Comparison of ENCODE assay signal across 10 mouse cellular contexts in the genomic region with DNA sequence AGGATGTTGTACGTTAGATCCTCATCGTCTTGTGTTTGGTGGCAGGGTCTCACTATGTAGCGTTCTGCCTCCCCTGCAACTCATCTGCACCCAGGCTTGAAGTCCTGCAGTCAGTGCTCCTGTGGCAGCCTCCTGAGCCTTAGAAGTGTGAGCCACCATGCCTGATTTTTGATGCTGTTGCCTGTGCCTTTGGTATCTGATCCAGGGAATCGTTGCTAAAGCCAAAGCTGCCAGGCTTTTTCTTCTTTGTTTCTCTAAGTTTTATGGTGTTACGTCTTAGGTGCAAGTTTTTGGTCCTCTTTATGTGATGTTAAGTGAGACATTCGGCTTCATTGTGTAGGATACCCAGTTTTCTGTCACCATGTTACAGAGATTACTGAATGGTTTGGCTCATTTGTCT. TPM values are rescaled to one million over a fixed set of nuclear protein-coding genes. Genes with fewer than 3 reads are reported as not detected.
DNase-seq lines count a peak whose midpoint lies in the region; ATAC-seq lines count a peak whose summit lies in the region.
"Had no signal": no experiment of that assay in that cellular context is flagged by ENCODE, and none has a peak within 500 bp of the region (broad histone marks: within the 10 kb centered on the region; RNA-seq: fewer than 3 reads in every experiment).

No protein-coding gene starts in this region.

- H3K4me3 ChIP-seq in heart, embryonic 15.5 days, result no peak overlapping the region
- H3K4me3 ChIP-seq in lung, embryonic 16.5 days (ENCODE audit: low read length), result peak overlapping the region; percentile 12; the same call in 1 of the 2 replicates
- H3K4me3 ChIP-seq in liver, embryonic 12.5 days, result peak overlapping the region; percentile 98

- peaks cover 26% of the 10 kb centered on the region for H3K4me1 ChIP-seq in heart, embryonic 15.5 days (replicated peaks)
- peaks cover 21% of the 10 kb centered on the region for H3K4me1 ChIP-seq in lung, embryonic 16.5 days (replicated peaks; ENCODE audit: control insufficient read depth, insufficient read depth, low read length)
- peaks cover 52% of the 10 kb centered on the region for H3K4me1 ChIP-seq in liver, embryonic 12.5 days

- intact Hi-C loops in heart, postnatal 25 days (cut with DNase I), result loop anchor here (1.0 kb wide), 1 partner anchor 467 kb away; no protein-coding TSS in a partner anchor

- H3K4me2 ChIP-seq in heart, embryonic 15.5 days, result peak overlapping the region; percentile 34; the same call in 1 of the 2 replicates
- H3K4me2 ChIP-seq in lung, embryonic 16.5 days (ENCODE audit: low read depth, low read length), result peak overlapping the region; percentile 17; the same call in 1 of the 2 replicates
- H3K4me2 ChIP-seq in liver, embryonic 12.5 days, result peak overlapping the region; percentile 74

- DNase-seq in heart, postnatal 25 days (ENCODE audit: low spot score), result no peak
- DNase-seq in lung, postnatal 36 days, result no peak
- DNase-seq in MEL-GATA-1-ER (ENCODE audit: extremely low read depth, low read depth), result peak; percentile 13
- no peak for DNase-seq in frontal cortex, postnatal 25 days (ENCODE audit: low spot score in 2 of 2)
- DNase-seq: kidney, adult 8-10 months; right cerebral cortex, postnatal 4 days had no signal

- no peak for ATAC-seq in heart, embryonic 15.5 days (replicated peaks; ENCODE audit: insufficient number of reproducible peaks, insufficient read depth, low FRiP score, low read depth)
- no peak for ATAC-seq in lung, embryonic 16.5 days (ENCODE audit: low read depth)
- no peak for ATAC-seq in liver, embryonic 12.5 days
- no peak for ATAC-seq in frontal cortex, adult (ENCODE audit: low TSS enrichment)

- no peaks in the 10 kb centered on the region for H3K36me3 ChIP-seq in heart, embryonic 15.5 days
- no peaks in the 10 kb centered on the region for H3K36me3 ChIP-seq in lung, embryonic 16.5 days (ENCODE audit: control insufficient read depth, insufficient read depth, low read length)
- peaks cover 54% of the 10 kb centered on the region for H3K36me3 ChIP-seq in liver, embryonic 12.5 days

- no peaks in the 10 kb centered on the region for H3K27me3 ChIP-seq in heart, embryonic 15.5 days
- H3K27me3 ChIP-seq in lung, embryonic 16.5 days (ENCODE audit: control insufficient read depth, insufficient read depth, low read depth, low read length), result no peaks in the 10 kb centered on the region
- H3K27me3 ChIP-seq in liver, embryonic 12.5 days (replicated peaks), result no peaks in the 10 kb centered on the region

- 0 out of 2 replicates have a peak overlapping the region, but pooled peaks have one; percentile 9 for H3K9ac ChIP-seq in heart, embryonic 15.5 days
- H3K9ac ChIP-seq in lung, embryonic 16.5 days (ENCODE audit: low read length), result 0 out of 2 replicates have a peak overlapping the region, but pooled peaks have one; percentile 28
- H3K9ac ChIP-seq in liver, embryonic 12.5 days, result peak overlapping the region; percentile 97

- WGBS in heart, embryonic 15.5 days, result 80% methylated on average over 6 of the region's 6 CpGs
- WGBS in lung, embryonic 16.5 days, result 78% methylated on average over 6 of the region's 6 CpGs
- 84% methylated on average over 6 of the region's 6 CpGs for WGBS in liver, embryonic 12.5 days (ENCODE audit: insufficient replicate concordance)

- no peaks in the 10 kb centered on the region for H3K9me3 ChIP-seq in heart, embryonic 15.5 days (replicated peaks)
- H3K9me3 ChIP-seq in lung, embryonic 16.5 days (ENCODE audit: control insufficient read depth, low read length), result no peaks in the 10 kb centered on the region
- H3K9me3 ChIP-seq in liver, embryonic 12.5 days (replicated peaks), result no peaks in the 10 kb centered on the region

- no peak overlapping the region for H3K27ac ChIP-seq in heart, embryonic 15.5 days
- no peak overlapping the region for H3K27ac ChIP-seq in lung, embryonic 16.5 days (ENCODE audit: low read length)
- no peak overlapping the region for H3K27ac ChIP-seq in liver, embryonic 12.5 days

RNA-seq across cellular contexts. Expression of a gene that starts 2.6 kb away (rescaled TPM):
- 39.6 and 45.4 TPM in 2 replicates for polyA plus RNA-seq in heart, embryonic 15.5 days (2015; fragmentation: Nextera tagmentation; extraction: Ambion mirVana)
- total RNA-seq in heart, postnatal 25 days (2021), result under 1 TPM; 0.88 to 0.95 TPM
- polyA plus RNA-seq in lung, embryonic 16.5 days (2015; fragmentation: Nextera tagmentation; extraction: Ambion mirVana), result 64.5 and 73.1 TPM in 2 replicates
- polyA plus RNA-seq in liver, embryonic 12.5 days (2016; fragmentation: Nextera tagmentation; extraction: Ambion mirVana), result 69.1 and 69.8 TPM in 2 replicates

RNA-seq across cellular contexts. Expression of a gene that starts 41.2 kb away (rescaled TPM):
- 66.5 and 66.6 TPM in 2 replicates for polyA plus RNA-seq in heart, embryonic 15.5 days (2015; fragmentation: Nextera tagmentation; extraction: Ambion mirVana)
- total RNA-seq in heart, postnatal 25 days (2021), result 10 to 100 TPM; 66.3 to 69.6 TPM
- 39.2 and 42.0 TPM in 2 replicates for polyA plus RNA-seq in lung, embryonic 16.5 days (2015; fragmentation: Nextera tagmentation; extraction: Ambion mirVana)
- polyA plus RNA-seq in liver, embryonic 12.5 days (2016; fragmentation: Nextera tagmentation; extraction: Ambion mirVana), result 47.6 and 54.2 TPM in 2 replicates

RNA-seq across cellular contexts. Expression of a gene that starts 55.8 kb away (rescaled TPM):
- 13.0 and 13.8 TPM in 2 replicates for polyA plus RNA-seq in heart, embryonic 15.5 days (2015; fragmentation: Nextera tagmentation; extraction: Ambion mirVana)
- total RNA-seq in heart, postnatal 25 days (2021), result 1 to 10 TPM; 3.8 to 4.8 TPM
- polyA plus RNA-seq in lung, embryonic 16.5 days (2015; fragmentation: Nextera tagmentation; extraction: Ambion mirVana), result 38.3 and 40.2 TPM in 2 replicates
- polyA plus RNA-seq in liver, embryonic 12.5 days (2016; fragmentation: Nextera tagmentation; extraction: Ambion mirVana), result 38.9 and 39.8 TPM in 2 replicates

Comparison
In these comparisons a context has a peak if more than half of its experiments do, and no peak if none do; other contexts are left out.
1. H3K4me2 ChIP-seq: peak in every context shown above with its lines; median percentile 74 in liver, embryonic 12.5 days; 34 in heart, embryonic 15.5 days; 17 in lung, embryonic 16.5 days.
2. H3K9ac ChIP-seq: peak in every context shown above with its lines; median percentile 97 in liver, embryonic 12.5 days; 28 in lung, embryonic 16.5 days; 9 in heart, embryonic 15.5 days.